Mouse (Mus musculus) layer of hippocampus, postnatal 10 days (tissue): ENCODE data around the gene Rap1a. TPM values are rescaled to one million over a fixed set of nuclear protein-coding genes. Genes with fewer than 3 reads are reported as not detected.

ENCODE experiments used
- DNase-seq, 2 experiments: peaks; one replicate each; pipeline ENCODE4 v3.0.0; 2021; ENCODE audit warnings: low spot score in 2 of 2
- total RNA-seq, 2 experiments: library from RNA; stranded (reverse); gene quantifications; 2 replicates each; pipeline ENCODE4 v1.2.3; 2021

Gene Rap1a
- total RNA-seq, 2 experiments from 2014 or later, result 95.2 to 98.6 TPM

- DNase-seq, result no peak
Observed at GRCm38 (mm10) chr3:105806519-105807249, 5.5 kb upstream of the Rap1a start.

- DNase-seq, result no peak
Observed at GRCm38 (mm10) chr3:105803600-105803999, 2.5 kb upstream of the Rap1a start.

- DNase-seq, result peak; percentile 22 to 46
Observed at GRCm38 (mm10) chr3:105800675-105801190, 403 bp downstream of the Rap1a start.

GRCm38 (mm10) chr3:105800156-105800674, 921 bp downstream of the Rap1a start:
- DNase-seq, result no peak

GRCm38 (mm10) chr3:105799375-105799774, 1.8 kb downstream of the Rap1a start:
- no peak for DNase-seq

- DNase-seq, result no peak
Observed at GRCm38 (mm10) chr3:105798770-105799169, 2.4 kb downstream of the Rap1a start.

- no peak for DNase-seq
Observed at GRCm38 (mm10) chr3:105797427-105797826, 3.7 kb downstream of the Rap1a start.

- DNase-seq, result no peak
Observed at GRCm38 (mm10) chr3:105796761-105797160, 4.4 kb downstream of the Rap1a start.

- DNase-seq, result no peak
Observed at GRCm38 (mm10) chr3:105794309-105794708, 6.8 kb downstream of the Rap1a start.

GRCm38 (mm10) chr3:105792309-105792708, 8.8 kb downstream of the Rap1a start:
- DNase-seq, result no peak

- no peak for DNase-seq
Observed at GRCm38 (mm10) chr3:105791129-105791528, 10.0 kb downstream of the Rap1a start.

- DNase-seq, result no peak
Observed at GRCm38 (mm10) chr3:105790338-105790737, 10.8 kb downstream of the Rap1a start.

- no peak for DNase-seq
Observed at GRCm38 (mm10) chr3:105789776-105790175, 11.4 kb downstream of the Rap1a start.

GRCm38 (mm10) chr3:105787328-105787727, 13.8 kb downstream of the Rap1a start:
- no peak for DNase-seq

GRCm38 (mm10) chr3:105785865-105786264, 15.3 kb downstream of the Rap1a start:
- DNase-seq, result no peak

GRCm38 (mm10) chr3:105783809-105784208, 17.3 kb downstream of the Rap1a start:
- DNase-seq, result no peak

GRCm38 (mm10) chr3:105782406-105782805, 18.7 kb downstream of the Rap1a start:
- DNase-seq, result no peak

GRCm38 (mm10) chr3:105777997-105778396, 23.1 kb downstream of the Rap1a start:
- DNase-seq, result no peak

GRCm38 (mm10) chr3:105774496-105774895, 26.6 kb downstream of the Rap1a start:
- no peak for DNase-seq

GRCm38 (mm10) chr3:105771534-105771933, 29.6 kb downstream of the Rap1a start:
- no peak for DNase-seq

- no peak for DNase-seq
Observed at GRCm38 (mm10) chr3:105770836-105771235, 30.3 kb downstream of the Rap1a start.

- no peak for DNase-seq
Observed at GRCm38 (mm10) chr3:105769380-105769779, 31.8 kb downstream of the Rap1a start.

- DNase-seq, result no peak
Observed at GRCm38 (mm10) chr3:105768529-105768928, 32.6 kb downstream of the Rap1a start.
